Mouse (Mus musculus): ENCODE results near the gene Smagp. TPM values are rescaled to one million over a fixed set of nuclear protein-coding genes. Genes with fewer than 3 reads are reported as not detected.

Gene Smagp
- polyA plus RNA-seq, 1 experiment from 2014 or later: 40.6 TPM

GRCm38 (mm10) chr15:100635851-100636645, 692 bp downstream of the Smagp start:
- H3K27ac ChIP-seq (ENCODE audit: low read length): peak overlapping the region; percentile 83
- peak overlapping the region; percentile 61 for H3K4me3 ChIP-seq (replicated peaks; ENCODE audit: low read length)
- no peak for ATAC-seq (ENCODE audit: insufficient read depth, low FRiP score)
- H3K4me2 ChIP-seq (ENCODE audit: low read depth, low read length): peak overlapping the region; percentile 87
- H3K9ac ChIP-seq (ENCODE audit: low read length): peak overlapping the region; percentile 78
- H3K9me3 ChIP-seq (replicated peaks; ENCODE audit: control insufficient read depth, low read length): no peaks in the 10 kb centered on the region
- WGBS: 3% methylated on average over 38 of the region's 38 CpGs
- H3K36me3 ChIP-seq (ENCODE audit: control insufficient read depth, insufficient read depth, low read length): no peaks in the 10 kb centered on the region
- H3K4me1 ChIP-seq (ENCODE audit: control insufficient read depth, insufficient read depth, low read length): peaks cover 20% of the 10 kb centered on the region
- H3K27me3 ChIP-seq (ENCODE audit: control insufficient read depth, insufficient read depth, low read length): peaks cover 30% of the 10 kb centered on the region

- H3K9me3 ChIP-seq (replicated peaks; ENCODE audit: control insufficient read depth, low read length): no peaks in the 10 kb centered on the region
- H3K4me2 ChIP-seq (ENCODE audit: low read depth, low read length): peak overlapping the region; percentile 87
- H3K4me1 ChIP-seq (ENCODE audit: control insufficient read depth, insufficient read depth, low read length): peaks cover 17% of the 10 kb centered on the region
- H3K9ac ChIP-seq (ENCODE audit: low read length): peak overlapping the region; percentile 78
- peak overlapping the region; percentile 61 for H3K4me3 ChIP-seq (replicated peaks; ENCODE audit: low read length)
- H3K27ac ChIP-seq (ENCODE audit: low read length): peak overlapping the region; percentile 83
- WGBS: 10% methylated on average over 9 of the region's 9 CpGs
- H3K36me3 ChIP-seq (ENCODE audit: control insufficient read depth, insufficient read depth, low read length): no peaks in the 10 kb centered on the region
- peaks cover 30% of the 10 kb centered on the region for H3K27me3 ChIP-seq (ENCODE audit: control insufficient read depth, insufficient read depth, low read length)
- no peak for ATAC-seq (ENCODE audit: insufficient read depth, low FRiP score)
These were observed 1.5 kb downstream of the Smagp start for GRCm38 (mm10) chr15:100635239-100635638.

- Histone ChIP-seq H3K4me1 (ENCODE audit: control insufficient read depth, insufficient read depth, low read length) (peaks cover 18% of the 10 kb centered on the region), H3K9me3 (replicated peaks; ENCODE audit: control insufficient read depth, low read length) (no peaks in the 10 kb centered on the region), H3K27ac (ENCODE audit: low read length) (peak overlapping the region; percentile 41), H3K4me2 (ENCODE audit: low read depth, low read length) (peak overlapping the region; percentile 19; the same call in 1 of the 2 replicates), H3K36me3 (ENCODE audit: control insufficient read depth, insufficient read depth, low read length) (no peaks in the 10 kb centered on the region), H3K9ac (ENCODE audit: low read length) (peak overlapping the region; percentile 46; the same call in 1 of the 2 replicates), H3K27me3 (ENCODE audit: control insufficient read depth, insufficient read depth, low read length) (peaks cover 25% of the 10 kb centered on the region), H3K4me3 (replicated peaks; ENCODE audit: low read length) (no peak overlapping the region)
- 73% methylated on average over 10 of the region's 10 CpGs for WGBS
- ATAC-seq (ENCODE audit: insufficient read depth, low FRiP score): no peak
These were observed 3.4 kb downstream of the Smagp start for GRCm38 (mm10) chr15:100633341-100633740.

GRCm38 (mm10) chr15:100632323-100632722, 4.4 kb downstream of the Smagp start:
- H3K4me3 ChIP-seq (replicated peaks; ENCODE audit: low read length): no peak overlapping the region
- peak overlapping the region; percentile 41 for H3K27ac ChIP-seq (ENCODE audit: low read length)
- H3K4me2 ChIP-seq (ENCODE audit: low read depth, low read length): no peak overlapping the region
- H3K9me3 ChIP-seq (replicated peaks; ENCODE audit: control insufficient read depth, low read length): no peaks in the 10 kb centered on the region
- WGBS: 61% methylated on average over 5 of the region's 5 CpGs
- H3K27me3 ChIP-seq (ENCODE audit: control insufficient read depth, insufficient read depth, low read length): peaks cover 23% of the 10 kb centered on the region
- H3K36me3 ChIP-seq (ENCODE audit: control insufficient read depth, insufficient read depth, low read length): no peaks in the 10 kb centered on the region
- H3K4me1 ChIP-seq (ENCODE audit: control insufficient read depth, insufficient read depth, low read length): peaks cover 22% of the 10 kb centered on the region
- no peak overlapping the region for H3K9ac ChIP-seq (ENCODE audit: low read length)
- 0 out of 2 replicates have a peak, but pooled peaks have one; percentile 9 for ATAC-seq (ENCODE audit: insufficient read depth, low FRiP score)

GRCm38 (mm10) chr15:100631454-100632170, 5.1 kb downstream of the Smagp start:
- Histone ChIP-seq H3K4me2 (ENCODE audit: low read depth, low read length) (no peak overlapping the region), H3K9me3 (replicated peaks; ENCODE audit: control insufficient read depth, low read length) (no peaks in the 10 kb centered on the region), H3K36me3 (ENCODE audit: control insufficient read depth, insufficient read depth, low read length) (no peaks in the 10 kb centered on the region), H3K27ac (ENCODE audit: low read length) (no peak overlapping the region), H3K4me3 (replicated peaks; ENCODE audit: low read length) (no peak overlapping the region), H3K4me1 (ENCODE audit: control insufficient read depth, insufficient read depth, low read length) (peaks cover 19% of the 10 kb centered on the region), H3K27me3 (ENCODE audit: control insufficient read depth, insufficient read depth, low read length) (peaks cover 21% of the 10 kb centered on the region), H3K9ac (ENCODE audit: low read length) (no peak overlapping the region)
- no peak for ATAC-seq (ENCODE audit: insufficient read depth, low FRiP score)
- 75% methylated on average over 12 of the region's 12 CpGs for WGBS

GRCm38 (mm10) chr15:100630126-100630525, 6.6 kb downstream of the Smagp start:
- no peak overlapping the region for H3K9ac ChIP-seq (ENCODE audit: low read length)
- peaks cover 19% of the 10 kb centered on the region for H3K4me1 ChIP-seq (ENCODE audit: control insufficient read depth, insufficient read depth, low read length)
- H3K27me3 ChIP-seq (ENCODE audit: control insufficient read depth, insufficient read depth, low read length): peaks cover 8% of the 10 kb centered on the region; the same call in 1 of the 2 replicates
- H3K36me3 ChIP-seq (ENCODE audit: control insufficient read depth, insufficient read depth, low read length): no peaks in the 10 kb centered on the region
- ATAC-seq (ENCODE audit: insufficient read depth, low FRiP score): no peak
- H3K4me3 ChIP-seq (replicated peaks; ENCODE audit: low read length): no peak overlapping the region
- H3K4me2 ChIP-seq (ENCODE audit: low read depth, low read length): no peak overlapping the region
- H3K9me3 ChIP-seq (replicated peaks; ENCODE audit: control insufficient read depth, low read length): no peaks in the 10 kb centered on the region
- 69% methylated on average over 3 of the region's 3 CpGs for whole genome bisulfite sequencing
- H3K27ac ChIP-seq (ENCODE audit: low read length): no peak overlapping the region

- Histone ChIP-seq H3K4me1 (ENCODE audit: control insufficient read depth, insufficient read depth, low read length) (peaks cover 19% of the 10 kb centered on the region), H3K4me2 (ENCODE audit: low read depth, low read length) (no peak overlapping the region), H3K27me3 (ENCODE audit: control insufficient read depth, insufficient read depth, low read length) (no peaks in the 10 kb centered on the region), H3K9me3 (replicated peaks; ENCODE audit: control insufficient read depth, low read length) (no peaks in the 10 kb centered on the region), H3K36me3 (ENCODE audit: control insufficient read depth, insufficient read depth, low read length) (peaks cover 3% of the 10 kb centered on the region; the same call in 1 of the 2 replicates), H3K9ac (ENCODE audit: low read length) (no peak overlapping the region), H3K4me3 (replicated peaks; ENCODE audit: low read length) (no peak overlapping the region), H3K27ac (ENCODE audit: low read length) (peak overlapping the region; percentile 18; the same call in 1 of the 2 replicates)
- ATAC-seq (ENCODE audit: insufficient read depth, low FRiP score): no peak
- 48% methylated on average over 7 of the region's 7 CpGs for WGBS
These were observed 7.9 kb downstream of the Smagp start for GRCm38 (mm10) chr15:100628797-100629196.

- H3K27me3 ChIP-seq (ENCODE audit: control insufficient read depth, insufficient read depth, low read length): no peaks in the 10 kb centered on the region
- H3K36me3 ChIP-seq (ENCODE audit: control insufficient read depth, insufficient read depth, low read length): peaks cover 3% of the 10 kb centered on the region; the same call in 1 of the 2 replicates
- no peaks in the 10 kb centered on the region for H3K9me3 ChIP-seq (replicated peaks; ENCODE audit: control insufficient read depth, low read length)
- H3K9ac ChIP-seq (ENCODE audit: low read length): peak overlapping the region; percentile 36
- H3K4me2 ChIP-seq (ENCODE audit: low read depth, low read length): 0 out of 2 replicates have a peak overlapping the region, but pooled peaks have one; percentile 0
- 13% methylated on average over 11 of the region's 11 CpGs for WGBS
- H3K27ac ChIP-seq (ENCODE audit: low read length): peak overlapping the region; percentile 34
- H3K4me1 ChIP-seq (ENCODE audit: control insufficient read depth, insufficient read depth, low read length): peaks cover 15% of the 10 kb centered on the region
- ATAC-seq (ENCODE audit: insufficient read depth, low FRiP score): no peak
- no peak overlapping the region for H3K4me3 ChIP-seq (replicated peaks; ENCODE audit: low read length)
These were observed 8.9 kb downstream of the Smagp start for GRCm38 (mm10) chr15:100627774-100628370.

Data from stomach, embryonic 16.5 days (tissue).